ENCODE assay signal across 19 mouse cellular contexts in genomic region chr4:87866564-87866963, GRCm38 (mm10).
A peak's percentile ranks its signal among the peaks of the same experiment; 100 is the strongest.
DNase-seq lines count a peak whose midpoint lies in the region; ATAC-seq lines count a peak whose summit lies in the region.
"Had no signal": no experiment of that assay in that cellular context is flagged by ENCODE, and none has a peak within 500 bp of the region (broad histone marks: within the 10 kb centered on the region; RNA-seq: fewer than 3 reads in every experiment).

No protein-coding gene starts in this region.

- peaks cover 21% of the 10 kb centered on the region for H3K4me1 ChIP-seq in kidney, embryonic 14.5 days (ENCODE audit: control insufficient read depth, insufficient read depth, low read length)
- H3K4me1 ChIP-seq: heart, embryonic 10.5 days had no signal

- peak; percentile 4 for DNase-seq in cerebellum, adult 11 months
- no peak for DNase-seq in cerebellum, postnatal 36 days
- no peak for DNase-seq in kidney, postnatal 4 days
- DNase-seq in right cerebral cortex, postnatal 25 days: peak; percentile 31
- no peak for DNase-seq in right cerebral cortex, postnatal 14 days
- no peak for DNase-seq in gastrocnemius, postnatal 4 days (ENCODE audit: low spot score in 2 of 2)
- DNase-seq in ovary, adult 18-20 months (ENCODE audit: low spot score): no peak
- DNase-seq: adrenal gland, postnatal 25 days; kidney, adult 18-20 months; liver, embryonic 13.5 days; thymus, postnatal 25 days had no signal

- 70% methylated on average over 3 of the region's 3 CpGs for WGBS in kidney, embryonic 14.5 days

- H3K9ac ChIP-seq in kidney, embryonic 14.5 days (ENCODE audit: low read depth, low read length): no peak overlapping the region
- H3K9ac ChIP-seq: liver, embryonic 13.5 days; neural tube, embryonic 12.5 days; stomach, embryonic 15.5 days had no signal

- peak overlapping the region; percentile 47; the same call in 1 of the 2 replicates for H3K27ac ChIP-seq in kidney, embryonic 14.5 days (ENCODE audit: low read depth, low read length)
- H3K27ac ChIP-seq: heart, embryonic 10.5 days; hindbrain, postnatal 0 days; liver, embryonic 13.5 days; neural tube, embryonic 12.5 days; stomach, embryonic 15.5 days had no signal

- no peaks in the 10 kb centered on the region for H3K27me3 ChIP-seq in kidney, embryonic 14.5 days (ENCODE audit: control insufficient read depth, insufficient read depth, low read length)
- H3K27me3 ChIP-seq: liver, embryonic 13.5 days; neural tube, embryonic 12.5 days; stomach, embryonic 15.5 days had no signal

- no peaks in the 10 kb centered on the region for H3K36me3 ChIP-seq in kidney, embryonic 14.5 days (ENCODE audit: control insufficient read depth, insufficient read depth, low read length)
- H3K36me3 ChIP-seq: liver, embryonic 13.5 days; neural tube, embryonic 12.5 days; stomach, embryonic 15.5 days had no signal

- no peak overlapping the region for H3K4me2 ChIP-seq in kidney, embryonic 14.5 days (replicated peaks; ENCODE audit: low read depth, low read length)
- H3K4me2 ChIP-seq: liver, embryonic 13.5 days; neural tube, embryonic 12.5 days; stomach, embryonic 15.5 days had no signal

- H3K9me3 ChIP-seq in kidney, embryonic 14.5 days (ENCODE audit: control insufficient read depth, low read length): no peaks in the 10 kb centered on the region
- H3K9me3 ChIP-seq: heart, embryonic 10.5 days; liver, embryonic 13.5 days; neural tube, embryonic 12.5 days; stomach, embryonic 15.5 days had no signal

- H3K4me3 ChIP-seq in kidney, embryonic 14.5 days (ENCODE audit: low read length): no peak overlapping the region
- H3K4me3 ChIP-seq: heart, embryonic 10.5 days; liver, embryonic 13.5 days; neural tube, embryonic 12.5 days; stomach, embryonic 15.5 days had no signal

- no peak for ATAC-seq in kidney, embryonic 14.5 days (ENCODE audit: low FRiP score, low TSS enrichment)
- ATAC-seq: activated CD4-positive, CD25-positive, alpha-beta regulatory T cell, adult 4 months; hindbrain, postnatal 0 days; lung, postnatal 0 days; midbrain, embryonic 16.5 days had no signal

Comparison
In these comparisons a context has a peak if more than half of its experiments do, and no peak if none do; other contexts are left out.
1. DNase-seq: peak in cerebellum, adult 11 months (single experiment) and right cerebral cortex, postnatal 25 days (single experiment); none in cerebellum, postnatal 36 days (0 of 2), kidney, postnatal 4 days (0 of 2), right cerebral cortex, postnatal 14 days (single experiment), gastrocnemius, postnatal 4 days (0 of 2) and ovary, adult 18-20 months (single experiment).